Mouse (Mus musculus) cerebellum, adult 2 months (tissue): ENCODE data around the gene Hspbap1. TPM values are rescaled to one million over a fixed set of nuclear protein-coding genes. Genes with fewer than 3 reads are reported as not detected.
A peak's percentile ranks its signal among the peaks of the same experiment; 100 is the strongest.

Experiments
- DNase-seq, 2 experiments: peaks; one replicate each; pipeline ENCODE4 v3.0.0; 2021
- H3K27ac ChIP-seq: fragments of 200-500 bp; 2 replicates; pipeline ENCODE4 v1.5.1; 2012; ENCODE audit warnings: low read length, control low read depth, inconsistent platforms; ENCODE audit not compliant: insufficient read depth
- H3K27me3 ChIP-seq: fragments of 200-500 bp; 2 replicates; pipeline ENCODE4 v1.6.1; 2012; ENCODE audit warnings: inconsistent platforms, mild to moderate bottlenecking, low read length, moderate library complexity; ENCODE audit not compliant: control insufficient read depth, insufficient read depth
- H3K4me1 ChIP-seq: fragments of 200-500 bp; 2 replicates; pipeline ENCODE4 v1.6.1; 2011; ENCODE audit warnings: low read length; ENCODE audit not compliant: control insufficient read depth, insufficient read depth
- H3K4me3 ChIP-seq: fragments of 200-500 bp; replicated peaks from 2 replicates; pipeline ENCODE3; 2011; ENCODE audit warnings: mild to moderate bottlenecking, low read depth, low read length, control low read depth; ENCODE audit not compliant: insufficient read depth
- CTCF ChIP-seq: fragments of 200-500 bp; IDR thresholded peaks from 2 replicates; pipeline ENCODE4 v1.5.1; 2011; ENCODE audit warnings: low read depth, mild to moderate bottlenecking, control low read depth, low read length, moderate library complexity, borderline replicate concordance; ENCODE audit not compliant: insufficient read depth
- POLR2A ChIP-seq: fragments of 200-500 bp; IDR thresholded peaks from 2 replicates; pipeline ENCODE4 v1.6.1; 2011; ENCODE audit warnings: low read length, control low read depth, borderline replicate concordance; ENCODE audit not compliant: insufficient read depth
- WGBS: fragments of 180-500 bp; shearing (Covaris S2); methylation state at CpG from one replicate; pipeline ENCODE4 v1.1.7; 2018; 5-methylcytosine and 5-hydroxymethylcytosine counted together
- polyA plus RNA-seq: library from polyadenylated mRNA; depleted of rRNA; stranded (reverse); fragments of >200 nt; gene quantifications from 2 replicates; pipeline ENCODE4 v1.2.3, GENCODE M21; 2012; rRNA removed

Hspbap1 gene
- polyA plus RNA-seq, result 5.7 and 6.1 TPM in 2 replicates

GRCm38 (mm10) chr16:35769878-35770657, at the start of gene Hspbap1:
Hspbap1 (plus strand) TSS chr16:35770375.
- TF ChIP-seq POLR2A, result peak; percentile 76
- no peak for TF ChIP-seq CTCF
- Histone ChIP-seq H3K4me1 (peaks cover 3% of the 10 kb centered on the region), H3K4me3 (peak within 1 kb of the TSS; percentile 99), H3K27me3 (no peaks in the 10 kb centered on the region), H3K27ac (peak within 1 kb of the TSS; percentile 49)
- peak; percentile 90 for DNase-seq
- under 1% methylated on average over 51 of the region's 51 CpGs for WGBS

GRCm38 (mm10) chr16:35724561-35724960, 45.6 kb upstream of the Hspbap1 start:
- H3K27ac ChIP-seq, result no peak overlapping the region
- no peak overlapping the region for H3K4me3 ChIP-seq
- no peaks in the 10 kb centered on the region for H3K27me3 ChIP-seq
- H3K4me1 ChIP-seq, result no peaks in the 10 kb centered on the region
- DNase-seq, result no peak
- TF ChIP-seq CTCF, result no peak
- no peak for TF ChIP-seq POLR2A
- WGBS, result 65% methylated on average over 6 of the region's 6 CpGs

- 73% methylated on average over 2 of the region's 2 CpGs for WGBS
- TF ChIP-seq CTCF (no peak), POLR2A (no peak)
- no peaks in the 10 kb centered on the region for H3K4me1 ChIP-seq
- H3K27me3 ChIP-seq, result no peaks in the 10 kb centered on the region
- DNase-seq, result no peak
- no peak overlapping the region for H3K4me3 ChIP-seq
- no peak overlapping the region for H3K27ac ChIP-seq
Observed at GRCm38 (mm10) chr16:35726601-35727000, 43.6 kb upstream of the Hspbap1 start.

DNA sequence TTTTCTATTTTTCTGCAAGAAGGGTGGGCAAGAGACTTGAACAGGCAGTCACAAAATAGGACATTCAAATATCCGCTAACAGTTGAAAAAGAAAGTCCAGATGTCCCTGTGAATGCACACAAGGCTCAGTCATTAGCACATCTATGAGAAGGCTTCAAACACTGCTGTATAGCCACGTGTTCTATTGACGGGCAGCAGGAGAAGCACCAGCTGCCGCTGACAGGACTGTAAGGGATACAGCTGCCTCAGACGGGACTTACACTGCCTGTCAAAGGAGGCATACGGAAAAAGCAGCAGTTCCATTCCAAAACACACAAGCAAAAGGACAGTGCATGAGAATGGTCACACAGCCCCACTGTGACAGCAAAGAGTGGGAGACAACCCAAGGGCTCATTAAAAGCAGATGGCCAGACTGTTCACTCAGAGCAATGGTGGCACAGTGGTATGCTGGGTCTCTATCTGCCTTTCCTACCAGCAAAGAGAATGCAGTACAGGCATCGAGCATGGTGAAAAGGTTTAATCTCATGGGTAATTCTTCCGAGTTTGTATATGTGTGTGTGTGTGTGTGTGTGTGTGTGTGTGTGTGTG, 40.9 kb upstream of the Hspbap1 start:
- no peak for DNase-seq
- no peak overlapping the region for H3K27ac ChIP-seq
- 0 out of 2 replicates have a peak, but pooled peaks cover 4% of the 10 kb centered on the region for H3K4me1 ChIP-seq
- no peaks in the 10 kb centered on the region for H3K27me3 ChIP-seq
- H3K4me3 ChIP-seq, result no peak overlapping the region
- TF ChIP-seq POLR2A, result no peak
- TF ChIP-seq CTCF, result no peak
- 60% methylated on average over 8 of the region's 8 CpGs for WGBS

- Histone ChIP-seq H3K27ac (no peak overlapping the region), H3K4me1 (0 out of 2 replicates have a peak, but pooled peaks cover 4% of the 10 kb centered on the region), H3K4me3 (no peak overlapping the region), H3K27me3 (no peaks in the 10 kb centered on the region)
- WGBS, result 35% methylated on average over 7 of the region's 7 CpGs
- TF ChIP-seq POLR2A, result no peak
- no peak for TF ChIP-seq CTCF
- DNase-seq, result peak in 1 of 2 experiments; percentile 30
Observed at GRCm38 (mm10) chr16:35732096-35732495, 38.1 kb upstream of the Hspbap1 start.

GRCm38 (mm10) chr16:35734038-35734437, 36.1 kb upstream of the Hspbap1 start:
- 23% methylated on average over 6 of the region's 6 CpGs for WGBS
- H3K27me3 ChIP-seq, result no peaks in the 10 kb centered on the region
- DNase-seq, result peak; percentile 54 to 71
- peaks cover 11% of the 10 kb centered on the region for H3K4me1 ChIP-seq
- H3K27ac ChIP-seq, result no peak overlapping the region
- H3K4me3 ChIP-seq, result no peak overlapping the region
- TF ChIP-seq CTCF (peak; percentile 86), POLR2A (no peak)

- TF ChIP-seq POLR2A (no peak), CTCF (no peak)
- H3K27ac ChIP-seq, result no peak overlapping the region
- H3K27me3 ChIP-seq, result no peaks in the 10 kb centered on the region
- H3K4me1 ChIP-seq, result peaks cover 10% of the 10 kb centered on the region
- no peak for DNase-seq
- H3K4me3 ChIP-seq, result no peak overlapping the region
- WGBS, result 76% methylated on average over 7 of the region's 7 CpGs
Observed at GRCm38 (mm10) chr16:35738096-35738767, 31.9 kb upstream of the Hspbap1 start.

GRCm38 (mm10) chr16:35739548-35739947, 30.6 kb upstream of the Hspbap1 start:
- H3K4me1 ChIP-seq, result peaks cover 10% of the 10 kb centered on the region
- H3K4me3 ChIP-seq, result no peak overlapping the region
- H3K27me3 ChIP-seq, result no peaks in the 10 kb centered on the region
- WGBS, result 64% methylated on average over 1 of the region's 1 CpGs
- H3K27ac ChIP-seq, result no peak overlapping the region
- TF ChIP-seq POLR2A (no peak), CTCF (no peak)
- no peak for DNase-seq
